Mouse (Mus musculus) neural tube, embryonic 15.5 days (tissue): ENCODE measurements around the gene Mknk1. TPM values are rescaled to one million over a fixed set of nuclear protein-coding genes. Genes with fewer than 3 reads are reported as not detected.

Experiments
- ATAC-seq: fragments of 200-750 bp; cut with Nextera tagmentation; 2 replicates; pipeline ENCODE4 v1.8.0; 2017; ENCODE audit warnings: mild to moderate bottlenecking, moderate TSS enrichment, moderate library complexity; ENCODE audit not compliant: low FRiP score
- H3K27ac ChIP-seq: fragments of 300-500 bp; sonication (generic); replicated peaks from 2 replicates; pipeline ENCODE4 v1.5.1; 2015; ENCODE audit warnings: mild to moderate bottlenecking, inconsistent platforms
- H3K27me3 ChIP-seq: fragments of 300-500 bp; sonication (generic); replicated peaks from 2 replicates; pipeline ENCODE4 v1.6.1; 2015; ENCODE audit warnings: inconsistent platforms
- H3K36me3 ChIP-seq: fragments of 300-500 bp; sonication (generic); 2 replicates; pipeline ENCODE4 v1.6.1; 2015; ENCODE audit warnings: inconsistent platforms
- H3K4me1 ChIP-seq: fragments of 300-500 bp; sonication (generic); 2 replicates; pipeline ENCODE4 v1.6.1; 2015; ENCODE audit warnings: inconsistent platforms
- H3K4me2 ChIP-seq: fragments of 300-500 bp; sonication (generic); 2 replicates; pipeline ENCODE4 v1.6.1; 2015; ENCODE audit warnings: inconsistent platforms, mild to moderate bottlenecking, moderate library complexity
- H3K4me3 ChIP-seq: fragments of 300-500 bp; sonication (generic); replicated peaks from 2 replicates; pipeline ENCODE4 v1.5.1; 2015; ENCODE audit warnings: mild to moderate bottlenecking, inconsistent platforms
- H3K9ac ChIP-seq: fragments of 300-500 bp; sonication (generic); replicated peaks from 2 replicates; pipeline ENCODE4 v1.6.1; 2015; ENCODE audit warnings: mild to moderate bottlenecking, inconsistent platforms
- H3K9me3 ChIP-seq: fragments of 300-500 bp; sonication (generic); replicated peaks from 2 replicates; pipeline ENCODE4 v1.6.1; 2016; ENCODE audit warnings: inconsistent platforms
- WGBS: fragments of 180-500 bp; shearing (Covaris S2); methylation state at CpG from one replicate; pipeline ENCODE4 v1.1.7; 2015; ENCODE audit warnings: mixed read lengths; 5-methylcytosine and 5-hydroxymethylcytosine counted together
- polyA plus RNA-seq: library from polyadenylated mRNA; unstranded; fragments of >200 nt; fragmentation: Nextera tagmentation; extraction: Ambion mirVana; gene quantifications from 2 replicates; pipeline ENCODE4 v1.2.1, GENCODE M21; 2015

The Mknk1 gene
- polyA plus RNA-seq, 1 experiment from 2014 or later = 25.3 TPM

DNA sequence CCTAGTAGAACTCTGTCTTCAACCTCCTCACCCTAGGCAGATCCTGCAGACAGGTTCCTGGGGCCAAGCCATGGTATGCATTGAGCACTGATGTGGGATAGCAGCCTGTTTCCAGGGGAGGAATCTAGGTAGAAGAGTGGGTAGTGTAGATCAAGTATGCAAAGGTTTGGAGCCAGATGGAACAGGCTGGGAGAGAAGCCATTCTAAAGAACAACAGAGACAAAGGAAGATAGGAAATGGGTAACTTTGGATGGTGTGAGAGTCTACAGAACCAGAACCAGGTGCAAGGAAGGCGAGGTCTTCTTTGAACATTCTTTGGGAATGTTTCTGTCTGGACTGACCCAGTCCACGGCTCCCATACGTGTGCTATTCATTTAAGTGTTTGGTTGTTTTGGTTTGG is 11.9 kb upstream of the Mknk1 start:
- Histone ChIP-seq H3K27me3 (no peaks in the 10 kb centered on the region), H3K4me2 (peak overlapping the region; percentile 87), H3K27ac (no peak overlapping the region), H3K9ac (no peak overlapping the region), H3K36me3 (0 out of 2 replicates have a peak, but pooled peaks cover 7% of the 10 kb centered on the region), H3K4me1 (peaks cover 20% of the 10 kb centered on the region), H3K9me3 (no peaks in the 10 kb centered on the region), H3K4me3 (peak overlapping the region; percentile 92)
- ATAC-seq = no peak
- 74% methylated on average over 3 of the region's 3 CpGs for WGBS

- peak overlapping the region; percentile 84 for H3K27ac ChIP-seq
- peaks cover 8% of the 10 kb centered on the region; the same call in 1 of the 2 replicates for H3K36me3 ChIP-seq
- no peaks in the 10 kb centered on the region for H3K27me3 ChIP-seq
- H3K9ac ChIP-seq = peak overlapping the region; percentile 77
- WGBS = 1% methylated on average over 4 of the region's 4 CpGs
- peak overlapping the region; percentile 87 for H3K4me2 ChIP-seq
- peak overlapping the region; percentile 92 for H3K4me3 ChIP-seq
- no peaks in the 10 kb centered on the region for H3K9me3 ChIP-seq
- peaks cover 20% of the 10 kb centered on the region for H3K4me1 ChIP-seq
- peak; percentile 59 for ATAC-seq
These were observed 11.5 kb upstream of the Mknk1 start for GRCm38 (mm10) chr4:115827535-115827887.

- H3K36me3 ChIP-seq = peaks cover 11% of the 10 kb centered on the region; the same call in 1 of the 2 replicates
- H3K4me3 ChIP-seq = peak within 1 kb of the TSS; percentile 92
- H3K27me3 ChIP-seq = no peaks in the 10 kb centered on the region
- H3K9me3 ChIP-seq = no peaks in the 10 kb centered on the region
- H3K27ac ChIP-seq = peak within 1 kb of the TSS; percentile 84
- ATAC-seq = peak; percentile 92
- peaks cover 20% of the 10 kb centered on the region for H3K4me1 ChIP-seq
- H3K9ac ChIP-seq = peak within 1 kb of the TSS; percentile 77
- WGBS = under 1% methylated on average over 55 of the region's 57 CpGs
- peak within 1 kb of the TSS; percentile 87 for H3K4me2 ChIP-seq
These were observed 11.0 kb upstream of the Mknk1 start, which contains the start of gene Mob3c for GRCm38 (mm10) chr4:115827888-115828571. Gene Mob3c (plus strand): TSS chr4:115828092.

GRCm38 (mm10) chr4:115828572-115828902 is 10.5 kb upstream of the Mknk1 start:
- 7% methylated on average over 8 of the region's 8 CpGs for WGBS
- ATAC-seq = peak; percentile 12
- no peaks in the 10 kb centered on the region for H3K9me3 ChIP-seq

GRCm38 (mm10) chr4:115830491-115830890 is 8.5 kb upstream of the Mknk1 start:
- H3K4me1 ChIP-seq = peaks cover 20% of the 10 kb centered on the region
- no peak overlapping the region for H3K27ac ChIP-seq
- no peak overlapping the region for H3K4me2 ChIP-seq
- H3K27me3 ChIP-seq = no peaks in the 10 kb centered on the region
- no peaks in the 10 kb centered on the region for H3K9me3 ChIP-seq
- H3K9ac ChIP-seq = no peak overlapping the region
- peaks cover 21% of the 10 kb centered on the region; the same call in 1 of the 2 replicates for H3K36me3 ChIP-seq
- no peak overlapping the region for H3K4me3 ChIP-seq
- no peak for ATAC-seq
- 83% methylated on average over 5 of the region's 5 CpGs for WGBS

More at GRCm38 (mm10) chr4:115828572-115828902, 10.5 kb upstream of the Mknk1 start:
- no peak overlapping the region; the same call in 1 of the 2 replicates for H3K27ac ChIP-seq
- H3K9ac ChIP-seq = peak overlapping the region; percentile 77
- H3K36me3 ChIP-seq = peaks cover 12% of the 10 kb centered on the region; the same call in 1 of the 2 replicates
- H3K4me1 ChIP-seq = peaks cover 20% of the 10 kb centered on the region
- H3K27me3 ChIP-seq = no peaks in the 10 kb centered on the region
- peak overlapping the region; percentile 87 for H3K4me2 ChIP-seq
- peak overlapping the region; percentile 92 for H3K4me3 ChIP-seq

DNA sequence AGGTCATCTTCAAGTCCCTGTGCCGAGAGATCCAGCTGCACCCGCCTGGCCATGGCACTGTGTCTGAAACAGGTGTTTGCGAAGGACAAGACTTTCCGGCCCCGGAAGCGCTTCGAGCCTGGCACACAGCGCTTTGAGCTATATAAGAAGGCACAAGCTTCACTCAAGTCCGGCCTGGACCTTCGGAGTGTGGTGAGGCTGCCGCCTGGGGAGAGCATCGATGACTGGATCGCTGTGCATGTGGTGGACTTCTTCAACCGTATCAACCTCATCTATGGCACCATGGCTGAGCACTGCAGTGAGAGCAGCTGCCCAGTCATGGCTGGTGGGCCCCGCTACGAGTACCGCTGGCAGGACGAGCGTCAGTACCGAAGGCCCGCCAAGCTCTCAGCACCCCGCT is 7.8 kb upstream of the Mknk1 start:
- no peak for ATAC-seq
- no peak overlapping the region for H3K9ac ChIP-seq
- H3K27me3 ChIP-seq = no peaks in the 10 kb centered on the region
- no peak overlapping the region for H3K4me3 ChIP-seq
- H3K4me1 ChIP-seq = peaks cover 20% of the 10 kb centered on the region
- H3K27ac ChIP-seq = no peak overlapping the region
- 93% methylated on average over 22 of the region's 22 CpGs for WGBS
- H3K36me3 ChIP-seq = peaks cover 25% of the 10 kb centered on the region; the same call in 1 of the 2 replicates
- H3K9me3 ChIP-seq = no peaks in the 10 kb centered on the region
- no peak overlapping the region for H3K4me2 ChIP-seq

DNA sequence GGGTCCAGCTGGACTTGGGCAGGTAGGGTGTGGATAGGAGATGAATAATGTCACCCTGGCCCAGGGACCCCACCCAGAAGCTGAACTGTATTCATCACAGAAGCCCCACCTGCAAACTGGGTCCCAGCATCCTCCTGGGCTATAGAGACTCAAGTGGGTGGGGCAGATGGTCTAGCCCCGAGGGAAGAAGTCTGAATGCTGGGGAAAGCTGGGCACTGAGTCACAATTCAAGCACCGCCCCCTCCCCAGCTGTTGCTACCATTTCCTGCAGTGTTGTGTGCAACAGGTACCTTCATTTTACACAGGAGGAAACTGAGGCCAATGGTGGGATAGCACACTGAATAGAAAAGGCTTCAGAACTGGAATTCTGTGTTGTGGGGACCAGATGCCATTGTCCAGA is 7.0 kb upstream of the Mknk1 start:
- ATAC-seq = no peak
- H3K27me3 ChIP-seq = no peaks in the 10 kb centered on the region
- H3K9me3 ChIP-seq = no peaks in the 10 kb centered on the region
- H3K27ac ChIP-seq = no peak overlapping the region
- WGBS = 56% methylated on average over 2 of the region's 2 CpGs
- H3K4me3 ChIP-seq = no peak overlapping the region
- no peak overlapping the region for H3K9ac ChIP-seq
- H3K36me3 ChIP-seq = peaks cover 25% of the 10 kb centered on the region; the same call in 1 of the 2 replicates
- peaks cover 15% of the 10 kb centered on the region for H3K4me1 ChIP-seq
- H3K4me2 ChIP-seq = no peak overlapping the region

DNA sequence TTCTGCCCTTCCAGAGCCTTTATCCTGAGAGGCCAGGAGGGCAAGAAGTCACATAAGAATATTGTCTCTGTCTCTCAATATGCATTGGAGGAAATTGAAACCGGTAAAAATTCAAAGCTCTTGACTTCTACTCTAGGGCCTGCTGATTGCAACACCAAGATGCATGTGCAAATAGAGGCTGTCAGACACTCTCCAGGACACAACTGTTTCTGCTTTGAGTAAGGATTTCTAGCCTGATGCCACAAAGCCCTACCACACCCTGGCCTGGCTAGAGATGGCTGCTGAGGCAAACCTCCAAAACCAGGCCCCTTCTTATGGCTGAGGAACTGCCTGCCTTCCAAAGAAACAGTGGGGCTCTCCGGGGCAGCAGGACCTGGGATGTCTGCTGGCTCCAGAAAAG is 3.4 kb upstream of the Mknk1 start:
- peaks cover 25% of the 10 kb centered on the region; the same call in 1 of the 2 replicates for H3K36me3 ChIP-seq
- no peaks in the 10 kb centered on the region for H3K9me3 ChIP-seq
- H3K27ac ChIP-seq = no peak overlapping the region
- H3K4me2 ChIP-seq = no peak overlapping the region
- no peak for ATAC-seq
- H3K4me3 ChIP-seq = no peak overlapping the region
- H3K27me3 ChIP-seq = no peaks in the 10 kb centered on the region
- WGBS = 72% methylated on average over 2 of the region's 2 CpGs
- H3K9ac ChIP-seq = no peak overlapping the region
- peaks cover 13% of the 10 kb centered on the region for H3K4me1 ChIP-seq

DNA sequence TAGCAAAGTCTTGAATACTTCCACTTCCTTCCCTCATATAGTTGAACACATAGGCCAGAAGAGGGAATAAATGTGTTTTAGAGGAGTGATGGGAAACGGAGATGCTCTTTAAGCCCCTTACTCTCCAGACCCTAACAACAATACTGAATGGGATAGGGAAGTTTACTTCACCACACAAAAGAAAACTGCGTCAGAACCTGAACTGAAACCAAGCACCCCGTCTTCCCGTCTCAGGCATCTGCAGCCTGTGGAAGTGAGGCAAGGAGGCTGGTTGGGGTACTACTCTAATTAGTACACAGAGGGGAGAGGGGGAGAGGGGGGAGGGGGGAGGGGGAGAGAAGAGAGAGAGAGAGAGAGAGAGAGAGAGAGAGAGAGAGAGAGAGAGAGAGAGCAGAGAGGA is 802 bp upstream of the Mknk1 start:
- H3K4me2 ChIP-seq = peak overlapping the region; percentile 68
- peaks cover 13% of the 10 kb centered on the region for H3K4me1 ChIP-seq
- no peak overlapping the region for H3K4me3 ChIP-seq
- H3K36me3 ChIP-seq = peaks cover 14% of the 10 kb centered on the region; the same call in 1 of the 2 replicates
- 75% methylated on average over 4 of the region's 4 CpGs for WGBS
- no peaks in the 10 kb centered on the region for H3K27me3 ChIP-seq
- ATAC-seq = 0 out of 2 replicates have a peak, but pooled peaks have one; percentile 2
- no peaks in the 10 kb centered on the region for H3K9me3 ChIP-seq
- H3K9ac ChIP-seq = no peak overlapping the region
- no peak overlapping the region for H3K27ac ChIP-seq

DNA sequence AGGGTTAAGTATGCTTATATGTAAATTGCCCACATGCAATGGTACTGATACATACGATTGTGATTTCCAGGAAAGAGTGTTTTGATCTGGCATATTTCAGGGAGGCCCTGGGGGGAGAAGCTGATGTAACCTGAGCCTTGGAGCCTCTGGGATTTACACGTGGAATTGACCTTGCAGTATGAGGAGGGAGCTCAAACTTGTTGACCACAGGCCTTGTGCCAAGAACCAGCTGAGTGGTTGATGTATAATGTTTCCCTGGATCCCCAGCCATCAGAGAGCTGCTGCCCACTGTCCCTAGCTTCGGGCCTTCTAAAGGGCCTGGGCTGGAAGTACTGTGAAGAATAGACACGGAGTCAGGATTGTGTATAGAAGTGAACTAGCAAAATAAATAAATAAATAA is 958 bp downstream of the Mknk1 start:
- Histone ChIP-seq H3K9ac (no peak overlapping the region), H3K4me3 (peak overlapping the region; percentile 69; the same call in 1 of the 2 replicates), H3K36me3 (0 out of 2 replicates have a peak, but pooled peaks cover 5% of the 10 kb centered on the region), H3K27ac (no peak overlapping the region), H3K4me2 (peak overlapping the region; percentile 68), H3K27me3 (no peaks in the 10 kb centered on the region), H3K4me1 (peaks cover 13% of the 10 kb centered on the region), H3K9me3 (no peaks in the 10 kb centered on the region)
- ATAC-seq = no peak
- 53% methylated on average over 4 of the region's 4 CpGs for WGBS

DNA sequence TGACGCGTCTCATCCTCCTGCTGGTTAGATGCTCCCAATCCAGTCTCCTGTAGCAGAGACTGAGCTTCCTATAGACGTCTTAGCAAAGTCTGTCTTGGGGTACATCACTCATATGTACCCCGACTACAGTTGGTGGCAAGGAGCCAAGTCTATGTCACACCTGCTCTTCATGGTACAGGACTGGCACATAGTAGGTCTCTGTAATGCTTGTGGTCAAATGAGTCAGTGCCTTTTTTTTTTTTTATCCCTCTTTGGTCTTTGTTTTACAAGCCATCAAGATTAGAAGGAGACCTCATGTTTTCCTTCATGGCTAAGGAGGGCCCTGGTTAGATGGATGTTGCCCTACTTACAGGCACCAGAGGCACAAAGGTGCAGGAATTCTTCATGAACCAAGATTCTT is 1.8 kb downstream of the Mknk1 start:
- ATAC-seq = no peak
- no peak overlapping the region for H3K9ac ChIP-seq
- H3K4me2 ChIP-seq = no peak overlapping the region
- H3K27ac ChIP-seq = no peak overlapping the region
- H3K4me1 ChIP-seq = peaks cover 13% of the 10 kb centered on the region
- H3K36me3 ChIP-seq = no peaks in the 10 kb centered on the region
- H3K4me3 ChIP-seq = no peak overlapping the region
- 93% methylated on average over 4 of the region's 4 CpGs for WGBS
- no peaks in the 10 kb centered on the region for H3K9me3 ChIP-seq
- H3K27me3 ChIP-seq = no peaks in the 10 kb centered on the region

DNA sequence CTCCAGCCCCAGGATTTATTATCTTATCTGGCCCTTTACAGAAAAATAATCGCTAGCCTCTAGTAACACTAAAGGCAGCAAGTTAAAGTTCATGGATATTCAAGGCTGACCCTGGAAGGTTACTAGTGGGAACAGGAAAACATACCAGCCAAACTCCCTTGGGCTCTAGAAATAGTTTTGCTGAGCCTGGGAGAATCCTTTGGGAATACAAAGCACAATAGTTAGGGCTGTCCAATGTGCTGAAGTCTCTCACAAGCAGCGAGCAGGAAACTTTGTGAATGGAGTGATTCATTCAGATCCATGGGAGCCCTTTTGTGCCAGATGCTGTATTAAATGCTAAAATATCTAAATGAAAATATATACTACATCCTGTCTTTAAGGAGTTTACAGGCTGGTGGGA is 7.7 kb downstream of the Mknk1 start:
- H3K4me1 ChIP-seq = no peaks in the 10 kb centered on the region
- 56% methylated on average over 2 of the region's 2 CpGs for WGBS
- H3K4me3 ChIP-seq = no peak overlapping the region
- H3K27me3 ChIP-seq = no peaks in the 10 kb centered on the region
- no peak overlapping the region for H3K4me2 ChIP-seq
- no peaks in the 10 kb centered on the region for H3K9me3 ChIP-seq
- no peak for ATAC-seq
- H3K36me3 ChIP-seq = peaks cover 18% of the 10 kb centered on the region
- no peak overlapping the region for H3K9ac ChIP-seq
- no peak overlapping the region for H3K27ac ChIP-seq
